Mouse (Mus musculus): ENCODE measurements around the gene Hhat.
A peak's percentile ranks its signal among the peaks of the same experiment; 100 is the strongest.

Hhat gene

GRCm38 (mm10) chr1:192745240-192746101 lies 25.6 kb downstream of the Hhat start:
- DNase-seq (ENCODE audit: low read depth in 2 of 2, low spot score in 2 of 2), result peak; percentile 78 to 81

DNA sequence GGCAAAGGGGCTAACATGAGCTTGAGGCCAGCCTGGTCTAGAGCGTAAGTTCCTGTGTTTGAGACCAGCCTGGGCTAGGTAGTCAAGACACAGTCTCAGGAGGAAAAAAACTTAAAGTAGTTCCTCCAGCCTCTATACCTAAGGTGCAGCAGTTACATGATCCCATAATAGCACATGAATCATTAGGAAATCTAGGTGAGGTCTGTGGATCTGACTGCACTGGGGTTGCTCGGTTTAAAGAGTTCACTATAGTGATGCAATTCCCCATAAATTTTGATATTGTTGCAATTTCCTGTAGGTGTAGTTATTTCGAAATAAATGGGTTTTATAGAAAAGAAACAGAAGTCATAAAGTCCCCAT lies 26.2 kb downstream of the Hhat start:
- no peak for DNase-seq (ENCODE audit: low read depth in 2 of 2, low spot score in 2 of 2)

GRCm38 (mm10) chr1:192742394-192743251 lies 28.4 kb downstream of the Hhat start:
- no peak for DNase-seq (ENCODE audit: low read depth in 2 of 2, low spot score in 2 of 2)

GRCm38 (mm10) chr1:192741896-192742295 lies 29.1 kb downstream of the Hhat start:
- DNase-seq (ENCODE audit: low read depth in 2 of 2, low spot score in 2 of 2), result no peak

DNA sequence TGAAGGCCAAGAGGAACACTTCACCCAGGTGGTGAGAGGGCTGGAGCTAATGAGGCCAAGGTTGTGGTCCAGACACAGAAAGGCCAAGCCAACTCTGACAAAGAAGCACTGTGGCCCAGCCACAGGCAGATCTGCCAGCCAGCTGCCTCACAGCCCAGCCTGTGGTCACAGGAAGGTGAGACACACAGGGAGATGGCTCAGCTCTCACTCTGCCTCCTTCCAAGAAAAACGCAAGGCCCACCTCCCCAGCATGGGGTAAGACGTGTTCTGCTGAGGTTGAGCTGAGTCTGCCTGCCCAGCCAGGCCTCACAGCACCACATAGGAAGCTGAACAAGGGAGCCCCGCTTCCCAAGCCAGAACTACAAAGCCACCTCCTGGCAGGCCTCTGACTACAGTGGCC lies 34.5 kb downstream of the Hhat start:
- DNase-seq (ENCODE audit: low read depth in 2 of 2, low spot score in 2 of 2), result no peak

- DNase-seq (ENCODE audit: low read depth in 2 of 2, low spot score in 2 of 2), result no peak
Observed at GRCm38 (mm10) chr1:192736002-192736426, 35.0 kb downstream of the Hhat start.

DNA sequence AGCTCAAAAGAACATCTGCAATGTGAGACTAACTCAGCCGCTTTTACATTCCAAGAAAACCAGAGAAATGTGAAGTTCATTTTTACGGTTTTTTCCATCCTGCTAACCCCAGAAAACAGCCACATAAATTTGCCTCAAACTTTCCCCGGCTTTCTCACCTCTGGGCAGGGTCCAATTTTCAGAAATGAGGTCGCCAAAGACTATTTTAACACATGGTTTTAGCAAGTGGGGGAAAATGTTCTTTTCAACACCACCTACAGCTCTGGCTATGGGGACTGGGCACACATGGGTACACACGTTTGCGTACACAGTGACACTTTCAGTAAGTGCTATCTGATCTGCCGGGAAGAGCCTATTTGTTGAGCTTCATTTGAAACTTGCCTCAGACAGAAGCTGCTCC lies 40.5 kb downstream of the Hhat start:
- no peak for DNase-seq (ENCODE audit: low read depth in 2 of 2, low spot score in 2 of 2)

DNA sequence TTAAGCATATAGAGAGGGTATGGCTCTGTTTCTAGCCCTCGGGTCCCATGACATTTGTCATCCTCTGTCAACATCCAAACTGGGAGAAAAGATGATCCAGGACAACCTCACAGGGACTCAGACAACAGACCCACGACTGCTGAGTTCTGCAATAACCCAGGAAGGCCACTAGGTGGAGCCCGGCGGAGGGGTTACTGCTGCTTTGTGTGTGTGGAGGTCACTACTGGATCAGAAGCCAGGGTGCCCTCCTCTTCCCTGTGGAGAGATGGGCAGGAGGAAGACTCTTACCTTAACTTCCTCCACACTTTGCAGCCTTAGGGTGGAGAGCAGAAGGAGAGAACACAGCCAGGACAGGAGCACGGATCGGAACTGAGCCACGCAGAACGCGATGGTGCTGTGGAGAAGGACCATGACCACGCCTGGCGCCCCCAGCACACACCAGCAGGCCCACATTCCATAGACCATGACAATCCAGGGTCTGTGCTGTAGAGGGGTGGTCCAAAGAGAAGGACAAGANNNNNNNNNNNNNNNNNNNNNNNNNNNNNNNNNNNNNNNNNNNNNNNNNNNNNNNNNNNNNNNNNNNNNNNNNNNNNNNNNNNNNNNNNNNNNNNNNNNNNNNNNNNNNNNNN lies 43.9 kb downstream of the Hhat start:
- DNase-seq (ENCODE audit: low read depth in 2 of 2, low spot score in 2 of 2), result peak; percentile 20 to 41

DNA sequence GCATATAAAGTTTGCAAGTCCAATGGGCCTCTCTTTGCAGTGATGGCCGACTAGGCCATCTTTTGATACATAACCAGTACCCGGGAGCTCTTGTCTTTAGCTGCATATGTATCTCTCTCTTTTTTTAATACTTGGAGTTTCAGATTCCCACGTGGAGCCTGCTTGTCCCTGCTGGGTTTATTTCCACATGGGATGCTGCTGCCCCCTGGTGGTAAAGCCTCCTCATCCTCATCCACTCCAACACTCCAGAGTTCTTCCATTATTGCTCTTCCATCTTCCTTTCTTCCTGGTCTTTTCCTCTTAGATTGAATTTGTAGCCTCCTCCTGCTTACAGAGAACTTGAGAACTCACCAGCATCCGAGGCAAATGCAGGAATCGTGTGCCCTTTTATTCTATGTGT lies 48.9 kb downstream of the Hhat start:
- DNase-seq (ENCODE audit: low read depth in 2 of 2, low spot score in 2 of 2), result peak in 1 of 2 experiments; percentile 13

DNA sequence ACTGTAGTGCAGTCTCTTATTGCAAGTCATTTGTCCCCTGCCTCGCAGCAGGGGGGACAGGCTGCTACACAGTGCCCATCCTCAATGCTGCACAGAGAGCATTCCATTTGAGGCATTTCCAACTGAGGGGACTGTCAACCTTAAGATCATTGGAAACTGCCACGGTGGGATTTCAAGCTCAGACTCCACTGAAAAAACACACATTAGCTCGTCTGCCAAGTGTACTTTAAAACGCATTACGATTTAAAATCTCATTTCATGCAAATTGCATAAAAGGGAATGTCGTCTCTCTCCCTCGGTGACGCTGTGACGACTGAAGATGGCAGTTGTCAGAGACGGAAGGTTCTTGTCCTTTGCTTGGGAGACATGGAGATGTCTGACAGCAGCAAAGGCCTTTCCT lies 50.9 kb downstream of the Hhat start:
- DNase-seq (ENCODE audit: low read depth in 2 of 2, low spot score in 2 of 2), result no peak

- DNase-seq (ENCODE audit: low read depth in 2 of 2, low spot score in 2 of 2), result peak in 1 of 2 experiments; percentile 21
Observed at GRCm38 (mm10) chr1:192711779-192712348, 59.2 kb downstream of the Hhat start.

DNA sequence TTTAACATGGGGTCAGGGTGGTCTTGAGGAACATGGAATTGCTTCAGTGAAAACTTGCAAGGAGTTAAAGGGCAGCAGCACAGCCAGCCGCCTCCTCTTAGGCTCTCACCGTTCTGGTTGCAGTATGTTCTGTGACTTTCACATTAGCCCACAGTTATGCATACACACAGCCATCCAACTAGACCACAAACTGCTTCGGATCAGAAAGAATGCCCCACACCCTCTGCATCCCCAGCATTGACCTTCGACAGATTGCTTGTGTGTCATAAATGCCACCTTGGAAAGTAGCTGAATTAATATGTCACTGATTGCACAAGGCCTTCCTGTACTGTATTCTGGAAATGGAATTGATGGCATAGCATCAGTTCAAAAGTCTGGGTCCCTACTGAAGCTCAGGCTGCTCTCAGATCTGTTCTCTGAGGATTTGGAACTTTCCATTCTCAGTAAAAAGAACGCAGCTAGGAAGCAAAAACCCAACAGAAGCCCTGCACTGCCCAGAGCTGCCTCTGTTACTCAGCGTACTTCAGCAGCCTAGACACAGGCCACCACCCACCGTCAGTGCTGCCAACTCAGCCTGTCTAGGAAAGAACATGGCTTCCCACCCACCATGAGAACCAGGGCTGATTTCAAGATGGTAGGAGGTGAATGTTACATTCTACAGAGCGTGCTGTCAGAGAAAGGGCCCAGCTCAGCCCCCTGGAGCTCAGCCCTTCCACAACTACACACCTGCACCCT lies 70.5 kb downstream of the Hhat start:
- no peak for DNase-seq (ENCODE audit: low read depth in 2 of 2, low spot score in 2 of 2)

GRCm38 (mm10) chr1:192699101-192699500 lies 71.9 kb downstream of the Hhat start:
- DNase-seq (ENCODE audit: low read depth in 2 of 2, low spot score in 2 of 2), result no peak

DNA sequence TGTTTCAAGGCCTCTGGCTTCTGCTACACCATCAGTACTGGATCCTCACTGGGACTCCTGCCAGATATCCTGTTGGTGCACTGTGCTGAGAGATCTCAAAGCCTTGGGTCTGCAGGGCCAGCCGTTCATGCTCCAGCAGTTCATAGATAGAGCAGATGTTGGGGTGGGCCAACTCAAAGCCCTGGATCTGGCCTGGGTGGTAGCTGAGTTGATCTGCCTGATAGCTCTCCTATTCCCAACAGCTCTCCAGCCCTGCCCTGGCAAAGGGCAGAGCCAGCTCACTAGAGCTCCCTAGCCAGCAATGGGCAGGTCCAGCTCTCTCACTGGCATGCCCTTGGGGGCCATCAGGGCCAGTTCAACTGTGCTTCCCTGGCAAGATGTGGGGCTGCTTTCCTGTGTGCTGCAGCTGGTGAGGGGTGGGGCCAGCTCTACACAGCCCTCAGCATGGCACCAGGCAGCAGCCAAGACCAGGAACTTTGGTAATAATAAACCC lies 74.6 kb downstream of the Hhat start:
- DNase-seq (ENCODE audit: low read depth in 2 of 2, low spot score in 2 of 2), result no peak

- no peak for DNase-seq (ENCODE audit: low read depth in 2 of 2, low spot score in 2 of 2)
Observed at GRCm38 (mm10) chr1:192693644-192694043, 77.4 kb downstream of the Hhat start.

- no peak for DNase-seq (ENCODE audit: low read depth in 2 of 2, low spot score in 2 of 2)
Observed at GRCm38 (mm10) chr1:192692982-192693381, 78.0 kb downstream of the Hhat start.

GRCm38 (mm10) chr1:192682219-192682951 lies 88.6 kb downstream of the Hhat start:
- DNase-seq (ENCODE audit: low read depth in 2 of 2, low spot score in 2 of 2), result no peak

DNA sequence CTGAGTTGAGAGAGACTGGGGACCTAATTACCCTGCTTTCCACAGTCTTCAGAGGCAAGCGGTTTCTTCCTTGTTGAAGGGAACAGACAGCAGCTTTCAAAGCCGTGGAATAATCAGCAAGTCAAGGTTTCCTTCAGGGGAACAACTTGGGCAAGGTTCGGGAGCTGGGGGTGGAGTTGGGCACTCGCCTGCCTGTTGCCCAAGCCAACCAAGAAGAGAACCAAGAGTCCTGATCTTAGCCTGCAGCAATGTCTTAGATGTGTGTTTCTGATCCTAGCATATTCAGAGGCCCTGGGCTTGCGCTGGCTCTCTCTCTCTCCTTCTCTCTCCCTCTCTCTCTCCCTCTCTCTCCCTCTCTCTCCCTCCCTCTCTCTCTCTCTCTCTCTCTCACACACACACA lies 93.8 kb downstream of the Hhat start:
- DNase-seq (ENCODE audit: low read depth in 2 of 2, low spot score in 2 of 2), result no peak

- DNase-seq (ENCODE audit: low read depth in 2 of 2, low spot score in 2 of 2), result no peak
Observed at GRCm38 (mm10) chr1:192663608-192664007, 107.4 kb downstream of the Hhat start.

DNA sequence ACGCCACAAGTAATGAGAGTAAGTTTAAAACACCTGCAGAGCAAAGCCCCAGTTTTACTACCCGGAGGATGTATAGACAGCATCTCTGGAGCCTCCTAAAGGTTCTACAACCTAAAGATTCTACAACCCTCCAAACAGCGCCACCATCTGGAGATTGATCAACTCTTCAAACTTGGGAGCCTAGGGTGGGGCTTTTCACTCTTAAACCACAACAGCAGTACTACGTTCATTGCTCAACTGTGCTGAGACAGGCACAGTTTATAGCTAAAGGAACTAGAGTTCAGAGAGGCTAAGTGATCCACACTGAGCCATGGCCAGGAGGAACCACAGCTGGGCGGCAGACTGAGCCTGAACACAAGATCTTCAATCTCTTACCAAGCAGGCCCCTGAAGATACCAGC lies 107.9 kb downstream of the Hhat start:
- DNase-seq (ENCODE audit: low read depth in 2 of 2, low spot score in 2 of 2), result no peak

Measured in CD8-positive naive resting alpha-beta T cell, adult 2 months (primary cell).